Mouse (Mus musculus): Measurements from ENCODE around the gene Colq. TPM values are rescaled to one million over a fixed set of nuclear protein-coding genes. Genes with fewer than 3 reads are reported as not detected.

Gene Colq
- total RNA-seq (2023) = 0.53 TPM

GRCm38 (mm10) chr14:31591243-31591642 is at the start of gene Colq:
Gene Colq (minus strand): TSS chr14:31591343.

GRCm38 (mm10) chr14:31640346-31640889 is 49.3 kb upstream of the Colq start, which contains the start of gene Gm49387:
Gene Gm49387 (minus strand): TSS chr14:31640878.

GRCm38 (mm10) chr14:31494975-31495455 is 96.1 kb downstream of the Colq start, which contains the start of gene Mettl6:
Gene Mettl6 (minus strand): TSS chr14:31495040.

GRCm38 (mm10) chr14:31494349-31494974 is 96.7 kb downstream of the Colq start, which contains the start of gene Eaf1:
Gene Eaf1 (plus strand): TSS chr14:31494399.

Other genes starting within 250 kb of the Colq start
- gene Sh3bp5, start 155.3 kb downstream of the Colq start, total RNA-seq (2023) = 79.2 TPM
- 34.5 TPM for gene Eaf1, start 96.9 kb downstream of the Colq start, total RNA-seq (2023)
- gene Mettl6, start 96.3 kb downstream of the Colq start, total RNA-seq (2023) = 49.0 TPM
- not detected for gene Gm49387, start 49.5 kb upstream of the Colq start, total RNA-seq (2023)
- 8.9 TPM for gene Btd, start 49.7 kb upstream of the Colq start, total RNA-seq (2023)
- gene Hacl1, start 49.9 kb upstream of the Colq start, total RNA-seq (2023) = 22.6 TPM
- gene Ankrd28, start 239.3 kb upstream of the Colq start, total RNA-seq (2023) = 31.4 TPM